Mouse (Mus musculus): ENCODE measurements around the gene Ppp5c.
A peak's percentile ranks its signal among the peaks of the same experiment; 100 is the strongest.
"Not testable (repeated sequence)": the region's sequence is repeated elsewhere in the genome, so short reads cannot be mapped to it uniquely, and the experiment has no call there.

The Ppp5c gene

GRCm38 (mm10) chr7:17027588-17028343, at the start of gene Ppp5c:
Gene Ppp5c (minus strand): TSS chr7:17027924.
- DNase-seq = peak; percentile 92 to 97

- no peak for DNase-seq
Measured at GRCm38 (mm10) chr7:17076542-17076941, 48.8 kb upstream of the Ppp5c start.

- peak; percentile 74 to 76 for DNase-seq
Measured at GRCm38 (mm10) chr7:17073904-17074615, 46.3 kb upstream of the Ppp5c start, which contains the start of gene Psg16. Gene Psg16 (plus strand): TSS chr7:17074040.

- no peak for DNase-seq
Measured at GRCm38 (mm10) chr7:17073513-17073903, 45.8 kb upstream of the Ppp5c start.

GRCm38 (mm10) chr7:17067651-17068050, 39.9 kb upstream of the Ppp5c start:
- DNase-seq = not testable (repeated sequence)

- no peak for DNase-seq
Measured at GRCm38 (mm10) chr7:17067000-17067399, 39.3 kb upstream of the Ppp5c start.

GRCm38 (mm10) chr7:17066412-17066811, 38.7 kb upstream of the Ppp5c start:
- DNase-seq = peak; percentile 90 to 94

- DNase-seq = no peak
Measured at GRCm38 (mm10) chr7:17065620-17066019, 37.9 kb upstream of the Ppp5c start.

GRCm38 (mm10) chr7:17062845-17063244, 35.1 kb upstream of the Ppp5c start:
- peak in 1 of 2 experiments; percentile 45 for DNase-seq

- peak; percentile 82 to 87 for DNase-seq
Measured at GRCm38 (mm10) chr7:17062389-17062788, 34.7 kb upstream of the Ppp5c start, which contains the start of gene Hif3a. Gene Hif3a (minus strand): TSS chr7:17062427.

GRCm38 (mm10) chr7:17060782-17061605, 33.3 kb upstream of the Ppp5c start:
- DNase-seq = peak in 1 of 2 experiments; percentile 34

- peak; percentile 96 for DNase-seq
Measured at GRCm38 (mm10) chr7:17060031-17060781, 32.5 kb upstream of the Ppp5c start.

- no peak for DNase-seq
Measured at GRCm38 (mm10) chr7:17059463-17059844, 31.7 kb upstream of the Ppp5c start.

- peak; percentile 64 to 77 for DNase-seq
Measured at GRCm38 (mm10) chr7:17058816-17059462, 31.2 kb upstream of the Ppp5c start.

- peak; percentile 77 to 86 for DNase-seq
Measured at GRCm38 (mm10) chr7:17058071-17058689, 30.5 kb upstream of the Ppp5c start.

- peak; percentile 62 to 69 for DNase-seq
Measured at GRCm38 (mm10) chr7:17056601-17057523, 29.1 kb upstream of the Ppp5c start.

- peak; percentile 91 to 95 for DNase-seq
Measured at GRCm38 (mm10) chr7:17056081-17056581, 28.4 kb upstream of the Ppp5c start.

- peak in 1 of 2 experiments; percentile 9 for DNase-seq
Measured at GRCm38 (mm10) chr7:17055287-17055946, 27.7 kb upstream of the Ppp5c start.

GRCm38 (mm10) chr7:17054325-17054989, 26.7 kb upstream of the Ppp5c start:
- DNase-seq = no peak
